Mouse (Mus musculus): ENCODE measurements around the gene Bri3bp.

- TF ChIP-seq CTCF (IDR thresholded peaks at IDR 0.05; ENCODE audit: low read depth, low read length) (no peak), POLR2A (IDR thresholded peaks at IDR 0.05; ENCODE audit: insufficient read depth, low read length) (no peak), EP300 (IDR thresholded peaks at IDR 0.05; ENCODE audit: insufficient read depth, low read depth, low read length) (no peak)
These were observed 29.3 kb downstream of the Bri3bp start for GRCm38 (mm10) chr5:125470713-125471112.
